Mouse (Mus musculus) hindbrain, postnatal 0 days (tissue): ENCODE results near the gene Cd59a. TPM values are rescaled to one million over a fixed set of nuclear protein-coding genes. Genes with fewer than 3 reads are reported as not detected.

Experiments
- ATAC-seq: fragments of 200-750 bp; cut with Nextera tagmentation; 2 replicates; pipeline ENCODE4 v1.8.0; 2017; ENCODE audit warnings: mild to moderate bottlenecking, moderate TSS enrichment, moderate library complexity
- DNase-seq: peaks from one replicate; pipeline ENCODE4 v3.0.0-alpha.2; 2015; ENCODE audit warnings: low spot score
- H3K27ac ChIP-seq: fragments of 300-500 bp; sonication (generic); 2 replicates; pipeline ENCODE4 v1.5.1; 2014; ENCODE audit warnings: mild to moderate bottlenecking
- H3K27me3 ChIP-seq: fragments of 300-500 bp; sonication (generic); 2 replicates; pipeline ENCODE4 v1.6.1; 2014; ENCODE audit warnings: low read length, mixed read lengths; ENCODE audit not compliant: insufficient read depth
- H3K36me3 ChIP-seq: fragments of 300-500 bp; sonication (generic); 2 replicates; pipeline ENCODE4 v1.6.1; 2014; ENCODE audit warnings: low read length, mixed read lengths; ENCODE audit not compliant: insufficient read depth
- H3K4me1 ChIP-seq: fragments of 300-500 bp; sonication (generic); 2 replicates; pipeline ENCODE4 v1.6.1; 2014; ENCODE audit warnings: antibody characterized with exemption, low read length, mixed read lengths; ENCODE audit not compliant: insufficient read depth
- H3K4me2 ChIP-seq: fragments of 300-500 bp; sonication (generic); 2 replicates; pipeline ENCODE4 v1.6.1; 2014; ENCODE audit warnings: low read depth, mild to moderate bottlenecking, low read length, moderate library complexity, mixed read lengths
- H3K4me3 ChIP-seq: fragments of 300-500 bp; sonication (generic); 2 replicates; pipeline ENCODE4 v1.5.1; 2014; ENCODE audit warnings: low read length
- H3K9ac ChIP-seq: fragments of 300-500 bp; sonication (generic); replicated peaks from 2 replicates; pipeline ENCODE4 v1.6.1; 2014; ENCODE audit warnings: mild to moderate bottlenecking, low read length, moderate library complexity, mixed read lengths
- H3K9me3 ChIP-seq: fragments of 300-500 bp; sonication (generic); 2 replicates; pipeline ENCODE4 v1.6.1; 2016; ENCODE audit warnings: low read length, mixed read lengths
- CTCF ChIP-seq: IDR thresholded peaks from 2 replicates; pipeline ENCODE4 v1.5.1; 2016; ENCODE audit warnings: antibody characterized with exemption, control low read depth, low read depth
- WGBS: fragments of 180-500 bp; shearing (Covaris S2); extraction: QIAGEN DNeasy Blood & Tissue Kit; methylation state at CpG from one replicate; pipeline ENCODE4 v1.1.7; 2014; 5-methylcytosine and 5-hydroxymethylcytosine counted together
- polyA plus RNA-seq: library from polyadenylated mRNA; unstranded; fragments of >200 nt; fragmentation: Nextera tagmentation; extraction: Ambion mirVana; gene quantifications from 2 replicates; pipeline ENCODE4 v1.2.1, GENCODE M21; 2015
- total RNA-seq: library from RNA; depleted of rRNA; stranded (reverse); fragments of >200 nt; gene quantifications from 2 replicates; pipeline ENCODE4 v1.2.3, GENCODE M21; 2014

Cd59a gene
- total and polyA plus RNA-seq, 2 experiments from 2014 or later = 2.9 to 17.0 TPM

GRCm38 (mm10) chr2:104130165-104130564 lies 34.6 kb downstream of the Cd59a start:
- Histone ChIP-seq H3K27me3 (no peaks in the 10 kb centered on the region), H3K36me3 (no peaks in the 10 kb centered on the region), H3K4me2 (no peak overlapping the region), H3K4me3 (no peak overlapping the region), H3K9ac (no peak overlapping the region), H3K4me1 (no peaks in the 10 kb centered on the region), H3K27ac (no peak overlapping the region), H3K9me3 (no peaks in the 10 kb centered on the region)
- TF ChIP-seq CTCF = no peak
- ATAC-seq (no peak), DNase-seq (no peak)
- WGBS = 89% methylated on average over 6 of the region's 6 CpGs

GRCm38 (mm10) chr2:104130969-104131368 lies 35.4 kb downstream of the Cd59a start:
- H3K4me1 ChIP-seq = no peaks in the 10 kb centered on the region
- H3K4me2 ChIP-seq = no peak overlapping the region
- H3K9me3 ChIP-seq = no peaks in the 10 kb centered on the region
- no peak overlapping the region for H3K27ac ChIP-seq
- DNase-seq = peak; percentile 31
- ATAC-seq = no peak
- no peaks in the 10 kb centered on the region for H3K27me3 ChIP-seq
- H3K4me3 ChIP-seq = no peak overlapping the region
- H3K9ac ChIP-seq = no peak overlapping the region
- peak; percentile 65 for TF ChIP-seq CTCF
- H3K36me3 ChIP-seq = no peaks in the 10 kb centered on the region
- WGBS = 65% methylated on average over 3 of the region's 3 CpGs

GRCm38 (mm10) chr2:104132266-104132859 lies 36.8 kb downstream of the Cd59a start:
- no peak for ATAC-seq
- H3K4me2 ChIP-seq = no peak overlapping the region
- DNase-seq = no peak

GRCm38 (mm10) chr2:104133042-104133810 lies 37.6 kb downstream of the Cd59a start:
- Histone ChIP-seq H3K4me3 (no peak overlapping the region), H3K27ac (no peak overlapping the region), H3K27me3 (no peaks in the 10 kb centered on the region), H3K9me3 (no peaks in the 10 kb centered on the region), H3K9ac (no peak overlapping the region), H3K36me3 (no peaks in the 10 kb centered on the region), H3K4me1 (no peaks in the 10 kb centered on the region), H3K4me2 (no peak overlapping the region)
- WGBS = 41% methylated on average over 11 of the region's 12 CpGs
- DNase-seq (no peak), ATAC-seq (no peak)
- no peak for TF ChIP-seq CTCF

More at GRCm38 (mm10) chr2:104132266-104132859, 36.8 kb downstream of the Cd59a start:
- Histone ChIP-seq H3K9me3 (no peaks in the 10 kb centered on the region), H3K4me3 (no peak overlapping the region), H3K27me3 (no peaks in the 10 kb centered on the region), H3K27ac (no peak overlapping the region), H3K4me1 (no peaks in the 10 kb centered on the region), H3K36me3 (no peaks in the 10 kb centered on the region), H3K9ac (no peak overlapping the region)
- TF ChIP-seq CTCF = no peak
- WGBS = 77% methylated on average over 7 of the region's 7 CpGs

- ATAC-seq (peak; percentile 83), DNase-seq (peak; percentile 91)
- TF ChIP-seq CTCF = peak; percentile 96
- H3K36me3 ChIP-seq = no peaks in the 10 kb centered on the region
- 48% methylated on average over 8 of the region's 8 CpGs for WGBS
- no peaks in the 10 kb centered on the region for H3K27me3 ChIP-seq
- no peak overlapping the region for H3K4me2 ChIP-seq
- H3K4me1 ChIP-seq = no peaks in the 10 kb centered on the region
- H3K4me3 ChIP-seq = no peak overlapping the region
- no peaks in the 10 kb centered on the region for H3K9me3 ChIP-seq
- H3K9ac ChIP-seq = no peak overlapping the region
- H3K27ac ChIP-seq = no peak overlapping the region
Measured at GRCm38 (mm10) chr2:104134150-104135056, 38.8 kb downstream of the Cd59a start.

- Histone ChIP-seq H3K4me3 (no peak overlapping the region), H3K27ac (no peak overlapping the region), H3K9ac (no peak overlapping the region), H3K9me3 (no peaks in the 10 kb centered on the region), H3K4me2 (no peak overlapping the region), H3K4me1 (no peaks in the 10 kb centered on the region), H3K36me3 (no peaks in the 10 kb centered on the region), H3K27me3 (no peaks in the 10 kb centered on the region)
- TF ChIP-seq CTCF = no peak
- ATAC-seq (no peak), DNase-seq (no peak)
- WGBS = 66% methylated on average over 2 of the region's 2 CpGs
Measured at GRCm38 (mm10) chr2:104135920-104136319, 40.3 kb downstream of the Cd59a start.
